Mouse (Mus musculus) gastrocnemius, adult 8-10 months (tissue): ENCODE data around the gene Cct5. TPM values are rescaled to one million over a fixed set of nuclear protein-coding genes. Genes with fewer than 3 reads are reported as not detected.

Experiments
- DNase-seq, 2 experiments: peaks; one replicate each; pipeline ENCODE4 v3.0.0; 2022; ENCODE audit warnings: low spot score in 2 of 2
- total RNA-seq, 4 experiments: library from RNA; stranded (reverse); gene quantifications; 2 replicates each; pipeline ENCODE4 v1.2.4; 2022

Cct5 gene
- total RNA-seq, 4 experiments from 2014 or later: 110 to 120 (median 115) TPM

- no peak for DNase-seq
Observed at GRCm38 (mm10) chr15:31565786-31566185, 35.8 kb downstream of the Cct5 start.

GRCm38 (mm10) chr15:31565184-31565583 lies 36.4 kb downstream of the Cct5 start, which contains the start of gene Cmbl:
Cmbl (plus strand) TSS chr15:31565389.
- DNase-seq: no peak

GRCm38 (mm10) chr15:31563577-31564546 lies 37.7 kb downstream of the Cct5 start:
- no peak for DNase-seq

GRCm38 (mm10) chr15:31562847-31563246 lies 38.8 kb downstream of the Cct5 start:
- no peak for DNase-seq

DNA sequence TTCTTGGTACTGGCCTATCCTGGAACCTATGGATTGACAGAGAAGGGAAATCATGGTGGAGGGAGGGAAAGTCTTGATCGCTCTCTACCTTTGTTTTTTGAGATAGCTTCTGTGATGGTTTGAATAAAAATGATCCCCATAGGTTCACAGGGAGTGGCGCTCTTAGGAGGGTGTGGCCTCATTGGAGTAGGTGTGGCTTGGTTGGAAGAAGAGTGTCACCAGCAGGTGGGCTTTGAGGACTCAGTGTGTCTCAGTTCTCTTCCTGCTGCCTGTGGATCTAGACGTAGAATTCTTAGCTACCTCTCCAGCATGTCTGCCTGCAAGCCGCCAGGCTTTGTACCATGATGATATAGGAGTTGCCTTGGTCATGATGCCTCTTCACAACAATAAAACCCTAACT lies 39.6 kb downstream of the Cct5 start:
- DNase-seq: no peak

DNA sequence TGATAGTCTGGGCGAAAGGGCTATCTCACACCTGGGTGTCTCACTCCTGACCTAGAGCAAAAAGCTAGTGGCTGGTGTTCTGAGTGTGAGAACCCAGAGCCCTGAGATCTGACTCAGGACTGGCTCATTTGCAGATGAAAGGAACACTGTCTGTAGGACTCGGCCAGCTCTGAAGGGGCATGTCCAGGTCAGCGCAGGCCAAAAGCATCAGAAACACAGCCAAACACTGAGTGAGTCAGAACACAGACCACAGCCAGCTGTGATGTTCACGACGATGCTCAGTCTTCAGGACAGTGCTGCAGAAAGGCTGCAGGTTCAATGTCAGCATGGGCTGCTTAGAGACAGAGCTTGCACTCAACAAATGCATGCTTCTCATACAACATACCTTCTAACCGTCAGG lies 40.2 kb downstream of the Cct5 start:
- no peak for DNase-seq

GRCm38 (mm10) chr15:31554855-31555254 lies 46.7 kb downstream of the Cct5 start:
- no peak for DNase-seq

- DNase-seq: no peak
Observed at GRCm38 (mm10) chr15:31550381-31550780, 51.2 kb downstream of the Cct5 start.

DNA sequence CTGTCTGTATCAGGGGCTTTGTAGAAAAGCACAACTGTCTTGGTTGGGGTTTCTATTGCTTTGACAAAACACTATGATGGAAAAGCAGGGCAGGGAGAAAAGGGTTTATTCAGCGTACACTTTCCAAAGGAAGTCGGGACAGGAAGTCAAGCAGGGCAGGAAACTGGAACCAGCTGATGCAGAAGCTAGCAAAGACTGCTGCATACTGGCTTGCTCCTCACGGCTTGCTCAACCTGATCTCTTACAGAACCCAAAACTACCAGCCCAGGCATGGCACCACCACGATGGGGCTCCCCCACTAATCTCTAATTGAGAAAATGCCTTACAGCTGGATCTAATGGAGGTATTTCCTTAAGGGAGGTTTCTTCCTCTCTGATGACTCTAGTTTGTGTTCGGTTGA lies 54.2 kb downstream of the Cct5 start:
- DNase-seq: no peak

- no peak for DNase-seq
Observed at GRCm38 (mm10) chr15:31546291-31546690, 55.3 kb downstream of the Cct5 start.

- DNase-seq: no peak
Observed at GRCm38 (mm10) chr15:31545058-31545457, 56.5 kb downstream of the Cct5 start.

DNA sequence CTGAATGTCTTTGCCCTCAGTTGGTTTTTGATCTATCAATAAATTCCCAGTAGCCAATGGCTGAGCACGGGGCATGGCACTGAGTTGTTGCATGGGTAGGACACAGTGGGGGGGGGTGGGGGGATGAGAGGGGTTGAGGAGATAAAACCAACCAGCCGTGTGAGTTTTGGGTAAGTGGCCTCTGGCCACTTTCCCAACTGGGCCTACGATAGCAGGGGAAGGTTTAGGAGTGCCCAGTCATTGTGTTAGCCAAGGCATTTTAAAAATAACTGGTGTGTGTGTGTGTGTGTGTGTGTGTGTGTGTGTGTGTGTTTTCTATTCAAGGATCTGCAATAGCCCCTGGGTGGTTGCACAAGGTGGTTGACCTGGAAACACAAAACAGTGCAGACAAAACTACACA lies 58.4 kb downstream of the Cct5 start:
- DNase-seq: no peak

DNA sequence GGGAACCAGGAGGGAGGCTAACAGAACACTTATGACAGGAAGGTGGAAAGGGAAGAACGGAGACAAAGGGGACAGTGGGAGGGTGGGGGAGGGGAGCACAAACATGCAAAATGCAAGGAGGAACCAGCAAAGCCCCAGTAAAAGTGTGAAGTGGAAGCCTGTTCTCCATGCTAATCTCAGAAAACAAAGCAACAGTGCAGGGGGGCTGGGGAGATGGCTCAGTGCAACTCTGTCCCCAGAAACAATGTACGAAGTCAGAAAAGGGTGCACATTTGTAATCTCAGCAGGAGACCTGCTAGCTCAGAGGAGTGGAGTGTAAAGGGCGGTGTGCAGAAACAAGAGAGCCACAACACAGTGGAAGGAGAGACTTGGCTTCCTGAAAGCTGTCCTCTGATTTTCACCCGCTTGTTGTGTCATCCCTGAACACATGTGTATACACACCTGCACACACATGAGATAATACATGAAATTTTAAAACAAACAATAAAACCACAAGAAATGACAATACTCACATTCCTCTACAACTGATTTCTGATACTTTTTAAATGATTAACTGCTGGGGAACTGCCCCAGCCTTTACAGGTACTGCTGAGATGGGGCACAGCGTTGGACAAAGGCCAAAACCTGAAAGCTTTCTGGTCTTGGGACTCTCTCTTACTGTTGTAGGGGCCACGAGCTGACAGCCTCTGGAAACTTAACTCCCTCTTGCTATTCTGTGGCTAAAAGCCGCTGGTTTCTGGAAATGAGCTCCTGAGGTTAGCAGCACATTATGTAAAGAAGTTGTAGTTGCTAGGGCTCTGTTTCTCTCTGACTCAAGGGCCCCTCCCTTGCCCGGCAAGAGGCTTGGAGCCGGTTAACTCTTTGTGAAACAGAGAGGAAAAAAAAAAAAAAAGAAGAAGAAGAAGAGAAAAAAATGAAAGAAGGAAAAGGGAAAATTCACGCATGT lies 59.3 kb downstream of the Cct5 start:
- DNase-seq: no peak

Other genes starting within 250 kb of the Cct5 start
- 10 to 100 TPM; 11.5 to 18.8 (median 16.5) TPM for gene Ankrd33b, start 234.1 kb downstream of the Cct5 start, total RNA-seq
- not detected for gene Ropn1l, start 148.1 kb downstream of the Cct5 start, total RNA-seq
- 100 to 1,000 TPM; 142 to 173 (median 149) TPM for gene March6, start 70.8 kb downstream of the Cct5 start, total RNA-seq
- 10 to 100 TPM; 47.6 to 59.9 (median 49.6) TPM for gene Cmbl, start 36.4 kb downstream of the Cct5 start, total RNA-seq
- gene Fam173b, start within 50 bp of the Cct5 start, total RNA-seq: 10 to 100 TPM; 11.9 to 14.9 (median 12.8) TPM